Mouse (Mus musculus) v-Abl transformed pro-B cells (cell line): ENCODE results near the gene Arfgef3.

Experiments
- in situ Hi-C, 2 experiments: fragments of 400-800 bp; cut with MboI; formaldehyde crosslinking; loops; one replicate each; pipeline ENCODE4 v1.15.1; 2025; ENCODE audit not compliant: unreplicated experiment in 2 of 2

Gene Arfgef3

DNA sequence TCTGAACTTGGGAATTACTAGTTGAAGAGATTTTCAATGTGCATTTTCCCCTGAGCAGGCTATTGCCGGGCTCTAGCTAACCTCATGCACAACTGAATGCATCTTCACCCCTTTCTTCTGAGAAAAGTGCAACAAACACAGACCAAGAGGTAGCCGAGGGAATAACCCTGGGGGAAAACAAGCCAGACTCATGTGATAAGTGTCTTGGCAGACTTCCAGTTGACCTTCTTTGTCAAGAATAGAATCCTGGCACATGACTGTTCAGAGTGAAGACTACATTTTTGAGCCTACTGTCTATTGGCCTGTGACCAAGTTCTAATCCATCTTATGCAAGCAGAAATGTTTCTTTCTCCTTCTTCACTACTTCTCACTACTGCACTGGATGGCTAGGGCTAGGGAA is 55.5 kb downstream of the Arfgef3 start:
- in situ Hi-C loops: no loop called here

DNA sequence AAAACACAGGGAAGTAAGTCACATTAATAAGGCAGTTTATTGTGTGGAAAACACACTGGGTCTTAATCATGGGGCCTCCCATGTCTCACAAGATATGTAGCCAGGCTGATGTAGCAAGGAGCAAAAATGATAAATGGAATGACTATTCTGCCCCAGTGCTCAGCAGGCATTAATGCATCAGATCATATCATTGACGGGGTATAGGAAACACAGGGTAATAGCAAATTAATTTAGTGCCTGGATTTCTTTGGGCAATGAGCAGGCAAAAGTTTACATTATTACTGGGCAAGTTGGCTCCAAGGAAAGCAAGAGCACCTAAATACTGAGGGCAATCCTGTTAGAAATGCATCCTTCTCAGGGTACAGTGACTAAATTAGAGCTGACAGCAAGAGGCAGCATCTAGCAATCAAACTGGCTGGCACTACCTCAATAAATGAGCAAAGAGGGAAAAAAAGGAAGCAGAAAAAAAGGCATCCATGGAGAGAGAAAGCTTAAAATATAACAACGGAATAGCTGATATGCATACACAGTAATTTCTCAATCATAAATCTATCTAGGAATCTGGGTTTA is 62.3 kb downstream of the Arfgef3 start:
- in situ Hi-C loops: no loop called here

DNA sequence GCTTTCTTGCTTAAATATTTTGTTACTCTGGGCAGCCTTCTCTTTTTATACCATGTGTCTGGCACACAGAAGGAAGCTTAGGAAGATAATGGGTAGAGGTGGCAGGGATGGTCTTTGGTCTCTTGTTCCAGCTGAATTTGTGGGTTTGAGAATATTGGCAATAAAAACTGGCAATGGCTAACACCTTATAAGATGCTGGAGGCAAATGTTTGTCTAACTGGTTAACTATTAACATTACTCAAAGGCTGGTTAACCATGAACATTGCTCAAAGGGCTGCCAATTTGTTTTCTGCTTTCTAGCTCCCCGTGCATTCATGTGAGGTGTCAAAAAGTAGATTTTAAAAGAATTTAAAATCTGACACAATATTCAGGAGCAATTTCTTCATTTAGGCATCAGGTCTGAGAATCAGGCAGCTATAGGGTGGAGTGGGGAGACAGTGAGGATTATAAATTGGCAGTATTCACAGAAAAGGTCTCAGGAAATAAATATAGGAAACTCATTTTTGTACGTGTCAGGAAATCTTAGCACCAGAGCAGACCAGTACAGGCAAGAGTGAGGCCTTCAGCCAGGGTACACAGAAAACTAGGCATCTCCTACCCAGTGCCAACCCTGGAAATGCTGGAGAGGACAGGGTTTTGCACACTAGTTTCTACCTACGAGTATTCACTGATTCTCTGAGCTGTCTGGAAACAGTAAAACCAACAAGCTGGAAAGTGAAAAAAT is 62.9 kb downstream of the Arfgef3 start:
- in situ Hi-C loops: no loop called here

DNA sequence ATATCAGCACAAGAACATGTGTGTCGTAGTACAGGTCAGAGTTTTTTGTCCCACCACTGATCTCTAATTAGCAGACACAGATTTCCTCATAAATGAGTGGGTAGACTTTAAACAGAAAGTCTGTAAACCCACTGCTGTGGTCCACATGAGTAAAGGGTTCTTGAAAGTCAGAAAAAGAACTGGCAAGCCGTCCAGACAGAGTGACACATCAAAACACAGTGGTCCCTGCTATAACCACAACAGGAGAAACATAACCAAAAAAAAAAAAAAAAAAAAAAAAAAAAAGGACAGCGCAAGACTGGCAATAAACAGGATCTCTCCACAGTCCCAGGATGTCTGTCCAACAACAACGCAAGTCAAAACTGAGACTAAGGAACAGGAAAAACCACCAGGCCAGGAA is 64.9 kb downstream of the Arfgef3 start:
- in situ Hi-C loops: no loop called here

DNA sequence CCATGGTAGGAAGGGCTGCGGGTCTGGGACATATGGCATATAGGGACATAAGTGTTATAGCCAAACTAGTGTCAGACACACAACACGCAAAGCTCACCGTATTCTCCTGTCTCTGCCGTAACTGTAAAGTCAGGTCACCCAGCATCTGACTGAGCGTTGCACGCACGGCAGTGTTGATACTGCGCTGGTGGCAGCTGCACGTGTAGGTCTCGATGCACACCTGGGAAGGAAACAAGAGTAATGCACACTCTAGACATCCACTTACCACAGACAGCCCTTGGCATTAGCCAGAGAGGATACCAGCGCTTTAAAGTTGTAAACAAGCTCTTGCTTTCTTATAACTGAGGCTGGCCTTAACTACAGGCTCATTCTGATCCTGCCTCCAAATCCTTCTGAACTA is 79.0 kb downstream of the Arfgef3 start:
- in situ Hi-C loops: no loop called here

DNA sequence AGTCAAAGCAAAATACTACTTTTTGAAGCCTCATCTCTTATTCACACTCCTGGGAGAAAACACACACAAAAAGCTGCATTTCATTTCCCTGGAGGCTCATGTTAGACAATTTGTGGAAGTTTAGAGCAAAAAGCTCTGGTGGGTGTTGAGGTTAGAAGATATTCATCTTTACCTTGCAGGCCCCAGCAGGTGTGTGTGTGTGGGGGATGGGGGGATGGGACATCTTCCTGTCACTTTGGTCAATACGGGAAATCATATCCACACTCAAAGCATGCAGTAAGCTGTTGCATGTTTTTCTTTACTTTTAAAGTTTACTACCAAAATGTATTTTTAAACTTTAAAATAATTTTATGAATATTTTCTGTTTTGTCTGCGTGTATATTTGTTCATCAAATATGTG is 79.7 kb downstream of the Arfgef3 start:
- in situ Hi-C loops: no loop called here

DNA sequence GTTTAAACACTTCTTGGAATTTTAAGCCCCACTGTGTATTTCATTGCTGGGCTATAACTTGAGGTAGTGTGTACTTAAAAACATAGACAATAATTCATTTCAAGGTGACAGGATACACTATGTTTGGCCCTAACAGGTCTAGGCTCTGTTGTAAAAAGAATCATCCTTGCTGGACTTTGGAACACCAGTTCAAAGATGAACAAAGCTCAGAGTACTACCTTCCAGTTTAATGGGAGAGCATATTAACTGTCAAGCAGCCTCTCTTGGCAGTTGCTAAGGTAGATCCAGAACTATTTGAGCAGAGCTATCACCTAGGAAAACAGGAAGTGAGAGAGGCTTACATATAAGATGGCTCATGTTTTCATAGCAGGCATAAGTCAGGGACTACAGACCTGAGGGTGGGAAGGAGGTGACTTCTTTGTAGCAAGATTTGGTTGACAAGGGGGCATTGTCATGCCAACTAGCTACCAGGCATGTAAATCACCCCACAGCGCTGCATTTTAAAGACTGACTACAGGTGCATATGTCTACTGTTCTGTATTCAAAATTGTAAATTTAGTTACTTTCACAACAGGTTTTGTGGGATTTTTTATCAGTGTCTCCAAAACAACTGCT is 82.0 kb downstream of the Arfgef3 start:
- in situ Hi-C loops: no loop called here

DNA sequence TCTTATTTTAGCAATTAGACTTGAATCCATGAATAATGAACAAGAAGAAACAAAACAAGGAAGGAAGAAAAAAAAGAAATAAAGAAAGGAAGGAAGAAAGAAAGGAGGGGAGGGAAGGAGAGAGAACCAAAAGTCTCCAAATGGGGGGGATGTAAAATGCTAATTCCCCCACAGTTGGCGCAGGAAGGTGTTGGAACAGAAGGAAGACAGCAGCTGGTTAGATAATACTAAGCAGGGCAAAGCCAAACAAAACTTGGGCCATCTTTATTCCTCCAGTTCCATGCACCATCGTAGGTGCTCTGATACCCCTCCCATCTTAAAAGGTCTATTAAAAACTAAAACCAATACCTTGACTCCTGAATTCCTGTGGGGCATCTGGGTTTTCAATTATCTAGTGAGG is 82.8 kb downstream of the Arfgef3 start:
- in situ Hi-C loops: no loop called here

DNA sequence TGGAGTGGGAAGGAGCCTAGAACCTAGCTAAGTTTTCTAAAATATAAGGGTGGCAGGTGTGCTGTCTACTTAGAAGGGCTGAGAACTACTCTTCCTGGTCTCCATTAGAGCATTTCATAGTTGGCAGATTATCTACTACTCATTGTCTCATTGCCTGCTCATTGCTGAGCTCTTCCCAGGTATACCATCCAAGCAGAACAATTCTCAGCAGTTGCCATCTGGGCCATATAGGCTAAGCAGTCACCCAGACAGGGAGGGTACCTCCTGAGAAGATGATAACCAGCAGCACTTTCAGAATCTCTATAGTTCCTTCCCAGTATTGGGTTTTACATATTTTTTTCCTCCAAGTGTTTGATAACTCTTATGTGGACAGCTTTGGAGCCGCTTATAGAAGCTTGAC is 86.2 kb downstream of the Arfgef3 start:
- in situ Hi-C loops: no loop called here

DNA sequence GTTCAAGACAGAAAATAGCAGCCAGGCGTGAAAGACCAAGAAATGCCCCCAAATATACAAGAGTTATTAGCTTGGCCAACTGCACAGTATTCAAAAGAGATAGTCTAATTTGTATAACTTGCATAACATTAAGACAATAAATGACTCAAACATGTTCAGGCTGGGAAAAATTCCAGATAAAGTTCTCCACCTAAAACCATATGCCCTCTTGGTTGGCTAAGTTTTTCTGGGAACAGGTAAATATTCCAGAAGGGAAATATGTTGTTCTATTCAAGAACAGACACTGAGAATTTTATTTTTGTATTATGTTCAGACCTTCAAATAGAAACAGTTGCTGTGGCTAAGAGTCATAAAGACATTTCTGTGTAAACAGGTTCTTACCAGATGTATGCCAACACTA is 96.7 kb downstream of the Arfgef3 start:
- in situ Hi-C loops: no loop called here

DNA sequence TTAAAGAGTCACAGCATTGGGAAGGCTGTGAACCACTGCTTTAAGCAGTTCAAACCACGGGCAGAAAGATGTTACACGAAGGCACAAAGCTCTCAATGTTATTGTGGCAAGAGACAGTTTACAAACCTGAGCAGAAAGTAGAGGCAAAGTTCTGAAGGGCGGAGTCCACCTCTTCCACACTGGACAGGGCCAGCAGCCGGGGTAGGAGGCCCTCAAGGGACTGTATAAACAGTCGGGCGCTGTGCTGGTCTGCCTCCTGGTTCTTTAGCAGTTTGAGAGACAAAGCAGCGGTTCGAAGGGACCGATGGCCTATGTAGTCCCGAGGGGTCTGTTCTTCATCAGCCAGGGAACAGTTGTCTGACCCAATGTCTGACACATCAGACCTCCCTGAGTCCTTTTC is 97.7 kb downstream of the Arfgef3 start:
- in situ Hi-C loops: no loop called here

DNA sequence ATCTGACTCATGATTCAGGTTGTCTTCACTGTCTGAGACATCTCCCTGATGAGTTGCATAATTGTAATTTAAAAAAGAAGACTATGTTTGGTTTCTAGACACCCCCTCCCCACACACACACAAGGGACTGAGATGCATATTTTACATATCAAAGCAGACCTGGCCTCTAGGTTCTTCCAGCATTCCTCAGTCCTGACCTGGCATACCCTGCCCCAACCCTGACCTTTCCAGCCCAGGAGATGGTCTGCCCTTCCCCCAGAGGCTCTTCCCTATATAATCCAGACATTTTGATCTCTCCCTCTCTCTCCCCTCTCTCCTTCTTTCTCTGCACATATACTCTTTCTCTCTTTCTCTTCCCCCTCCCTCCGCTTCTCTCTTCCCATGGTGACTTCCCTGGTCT is 99.4 kb downstream of the Arfgef3 start:
- in situ Hi-C loops: no loop called here

DNA sequence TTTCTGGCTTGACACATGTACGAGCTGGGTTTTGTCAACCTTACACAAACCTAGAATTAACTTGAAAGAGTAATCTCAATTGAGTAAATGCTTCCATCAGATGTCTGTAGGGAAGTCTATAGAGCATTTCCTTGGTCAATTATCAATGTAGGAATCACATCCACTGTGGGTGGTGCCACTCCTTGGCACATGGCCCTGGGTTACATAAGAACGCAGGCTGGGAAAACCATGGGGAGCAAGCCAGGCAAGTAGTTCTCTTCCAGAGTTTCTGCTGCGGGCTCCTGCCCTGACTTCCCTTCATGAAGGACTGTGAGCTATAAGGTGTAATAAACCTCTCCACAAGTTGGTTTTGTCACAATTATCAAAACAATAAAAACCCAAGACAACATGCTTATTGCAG is 100.2 kb downstream of the Arfgef3 start:
- in situ Hi-C loops: no loop called here

DNA sequence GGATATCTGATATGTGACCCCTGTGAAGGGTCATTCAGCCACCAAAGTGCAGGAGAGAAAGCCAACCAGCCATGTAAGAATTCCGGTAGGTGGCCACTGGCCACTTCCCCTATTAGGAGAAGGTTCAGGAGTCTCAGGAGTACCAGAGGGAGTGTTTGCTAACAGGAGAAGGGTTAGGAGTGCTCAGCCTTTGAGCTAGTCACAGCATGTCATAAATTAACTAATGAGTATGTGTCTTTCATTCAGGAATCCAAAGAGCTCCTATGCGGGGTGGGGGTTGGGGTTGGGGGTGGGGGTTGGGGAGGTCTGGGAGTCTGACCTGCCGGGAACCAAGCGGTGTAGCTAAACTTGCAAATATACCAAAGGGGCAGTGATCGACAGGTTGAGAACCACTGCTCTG is 100.9 kb downstream of the Arfgef3 start:
- in situ Hi-C loops: no loop called here

DNA sequence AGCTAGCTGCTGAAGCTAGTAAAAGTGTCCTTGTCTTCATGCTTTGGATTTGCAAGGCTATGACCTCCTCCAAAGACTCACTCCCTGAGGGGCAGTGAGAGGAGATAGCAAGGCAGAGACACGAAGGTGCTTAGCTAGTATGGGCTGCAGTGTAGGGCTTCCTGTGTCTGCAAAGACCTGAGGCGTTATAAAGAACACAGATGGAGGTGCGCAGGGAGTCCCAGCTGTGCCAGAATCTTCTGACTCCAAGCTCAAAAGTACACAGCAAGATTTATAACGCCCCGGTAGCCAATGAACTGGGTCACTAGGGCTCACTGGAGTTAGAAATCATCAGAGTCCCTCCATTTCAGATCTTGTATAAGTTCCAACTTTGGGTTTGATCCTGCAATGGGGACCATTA is 103.2 kb downstream of the Arfgef3 start:
- in situ Hi-C loops: no loop called here

DNA sequence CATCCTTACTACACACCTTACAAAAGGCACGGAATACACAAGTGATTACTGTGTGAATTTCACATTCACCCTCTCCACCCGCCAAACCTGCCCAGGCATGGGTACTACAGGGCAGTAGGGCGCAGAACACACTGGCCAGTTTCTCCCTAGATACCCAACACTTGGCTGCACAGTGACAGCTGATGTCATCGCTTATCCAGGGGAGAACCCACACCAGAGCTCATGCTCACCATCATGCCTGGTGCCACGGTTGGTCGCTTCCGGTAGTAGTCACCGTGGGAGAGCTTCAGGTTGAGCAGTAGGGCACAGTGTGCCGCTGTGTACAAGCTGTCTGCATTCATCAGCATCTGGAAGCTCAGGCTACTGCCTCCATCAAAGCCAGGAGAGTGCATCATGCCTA is 108.3 kb downstream of the Arfgef3 start:
- in situ Hi-C loops: no loop called here

DNA sequence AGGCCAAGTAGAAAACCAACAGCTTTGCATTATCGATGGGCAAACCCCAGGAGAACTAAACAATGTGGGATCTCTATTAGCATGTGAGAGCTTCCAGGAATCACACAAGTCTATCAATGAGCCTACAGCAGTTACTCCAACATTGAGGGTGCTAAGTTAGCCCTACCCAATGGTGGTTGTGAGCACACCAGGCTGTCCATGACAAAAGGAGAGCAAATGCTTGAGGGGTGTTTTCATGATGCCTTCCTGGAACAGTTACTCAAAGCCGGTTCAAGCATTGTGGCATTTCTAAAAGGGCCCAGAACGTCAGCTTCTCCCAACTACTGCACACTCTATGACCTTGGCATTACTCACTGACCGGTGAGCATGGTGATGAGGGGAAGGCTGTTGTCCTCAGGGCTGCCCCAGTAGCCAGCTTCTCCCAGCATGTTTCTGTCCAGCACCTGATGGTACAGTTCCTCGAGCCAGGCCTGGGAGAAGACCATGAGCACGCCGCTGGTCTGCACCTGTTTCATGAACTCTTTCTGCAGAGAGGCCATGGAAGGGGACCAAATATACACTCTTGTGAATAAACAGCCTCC is 109.3 kb downstream of the Arfgef3 start:
- in situ Hi-C loops: no loop called here

DNA sequence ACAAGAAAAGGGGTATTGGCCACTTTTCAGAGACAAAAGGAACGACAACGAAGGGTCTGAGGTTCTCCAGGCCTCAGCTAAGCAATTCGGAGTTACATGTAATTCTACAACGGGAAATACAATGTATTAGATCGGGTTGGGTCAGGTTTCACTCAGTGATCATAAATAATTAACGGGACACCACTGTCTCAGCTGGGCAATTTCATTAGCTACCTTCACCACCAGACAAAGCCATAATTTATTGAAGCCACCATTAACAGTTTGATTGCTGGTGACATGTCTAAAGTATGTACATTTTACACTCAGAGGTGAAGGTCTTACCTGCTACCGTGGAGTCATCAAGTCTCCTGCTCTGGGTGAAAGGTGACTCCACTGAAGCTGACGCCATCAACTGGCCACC is 113.3 kb downstream of the Arfgef3 start:
- in situ Hi-C loops: no loop called here

DNA sequence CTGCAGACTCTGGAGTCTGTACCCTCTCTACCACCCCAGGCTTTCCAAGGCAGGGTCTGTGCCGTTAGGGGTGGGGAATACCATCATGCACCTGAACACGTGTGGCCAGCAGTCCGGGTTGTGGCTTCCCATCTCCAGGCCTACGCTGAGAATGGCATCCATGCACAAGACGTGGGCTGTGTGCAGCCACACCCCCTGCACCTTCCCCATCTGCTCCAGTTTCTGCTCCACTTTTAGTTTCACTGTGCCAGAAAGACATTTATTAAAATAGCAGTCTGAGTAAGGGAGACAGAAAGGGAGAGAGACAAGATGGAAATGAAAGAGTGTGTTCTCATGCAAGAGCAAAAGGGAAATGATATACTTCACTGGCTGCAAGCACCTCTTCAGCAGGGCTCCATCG is 116.2 kb downstream of the Arfgef3 start:
- in situ Hi-C loops: no loop called here

DNA sequence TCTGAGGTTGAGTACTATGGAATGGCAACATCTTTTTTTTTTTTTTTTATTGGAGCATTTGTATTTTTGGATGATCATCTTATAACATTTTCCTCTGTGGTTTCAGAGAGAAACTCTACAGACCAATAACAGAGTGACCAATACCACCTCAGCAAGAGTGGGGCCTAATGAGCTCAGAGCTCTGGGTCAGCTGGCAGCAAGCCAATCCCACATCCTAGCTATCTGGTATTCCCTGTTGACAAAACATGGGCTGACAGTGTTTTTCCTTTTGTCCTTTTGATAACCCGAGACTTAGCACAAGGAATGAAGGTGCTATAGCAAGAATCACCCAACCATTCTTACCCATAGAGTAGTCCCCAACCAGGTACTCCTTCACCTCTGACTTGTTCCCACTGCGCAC is 131.0 kb downstream of the Arfgef3 start:
- in situ Hi-C loops: no loop called here

DNA sequence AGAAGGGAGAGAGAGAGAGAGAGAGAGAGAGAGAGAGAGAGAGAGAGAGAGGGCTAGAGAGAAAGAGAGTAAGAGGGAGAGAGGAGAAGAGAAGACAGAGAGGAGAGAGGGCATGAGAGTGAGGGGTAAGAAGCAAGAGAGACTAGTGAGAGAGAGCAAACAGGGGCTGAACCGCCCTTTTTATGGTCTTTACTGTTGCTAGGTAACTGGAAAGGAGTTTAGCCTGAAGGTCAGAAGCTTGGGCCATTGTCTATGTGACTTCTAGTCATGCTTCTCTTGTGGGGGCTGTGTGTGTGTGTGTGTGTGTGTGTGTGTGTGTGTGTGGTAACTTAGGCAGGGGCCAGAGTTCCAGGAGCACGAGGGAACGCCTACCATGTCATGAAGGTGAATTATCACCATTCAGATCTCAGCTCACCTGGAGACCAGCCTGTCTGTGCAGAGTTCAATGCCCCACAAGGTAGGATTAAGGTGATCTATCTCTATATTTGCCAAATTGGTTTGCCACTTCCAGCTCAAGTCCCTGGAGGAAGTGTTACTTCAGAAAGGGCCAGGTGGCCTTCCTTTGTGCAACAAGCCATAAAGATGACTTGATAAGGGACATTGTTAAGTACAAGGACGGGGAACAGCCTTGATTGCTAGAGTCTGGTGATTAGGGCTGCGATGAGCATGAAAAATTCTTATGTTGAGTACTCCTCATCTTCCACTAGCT is 138.8 kb downstream of the Arfgef3 start:
- in situ Hi-C loops: loop anchor here (5.0 to 10.0 kb wide), 2 partner anchors 870 to 873 kb away; no protein-coding TSS in a partner anchor
